Mouse (Mus musculus) heart, postnatal 10 days (tissue): ENCODE measurements around the gene Lypd8. TPM values are rescaled to one million over a fixed set of nuclear protein-coding genes. Genes with fewer than 3 reads are reported as not detected.
A peak's percentile ranks its signal among the peaks of the same experiment; 100 is the strongest.
"Not testable (repeated sequence)": the region's sequence is repeated elsewhere in the genome, so short reads cannot be mapped to it uniquely, and the experiment has no call there.

Experiments used
- DNase-seq, 2 experiments: peaks; one replicate each; pipeline ENCODE4 v3.0.0; 2021
- intact Hi-C: fragments of 180-260 bp; cut with DNase I; formaldehyde crosslinking; loops from one replicate; pipeline ENCODE4 v1.15.1; 2025
- total RNA-seq, 2 experiments: library from RNA; stranded (reverse); gene quantifications; 2 replicates each; pipeline ENCODE4 v1.2.3; 2021

Gene Lypd8
- under 1 TPM in 1 of 2 experiments, not detected in 1; 0.22 TPM for total RNA-seq

GRCm38 (mm10) chr11:58378763-58379278 lies at the start of gene Lypd8:
TSS of gene Lypd8 (plus strand) at chr11:58379043.
- intact Hi-C loops: no loop called here
- no peak for DNase-seq

GRCm38 (mm10) chr11:58329906-58330275 lies 49.0 kb upstream of the Lypd8 start:
- DNase-seq: no peak
- intact Hi-C loops: loop anchor here (2.0 kb wide), 1 partner anchor 27 kb away; no protein-coding TSS in a partner anchor

GRCm38 (mm10) chr11:58330276-58331148 lies 48.3 kb upstream of the Lypd8 start, which contains the start of the genes Zfp672 and Sh3bp5l:
TSS of gene Zfp672 (minus strand) at chr11:58330339.
TSS of gene Sh3bp5l (plus strand) at chr11:58330724.
- intact Hi-C loops: loop anchor here (2.0 kb wide), 1 partner anchor 28 kb away; no protein-coding TSS in a partner anchor
- DNase-seq: peak; percentile 94

- no peak for DNase-seq
- intact Hi-C loops: loop anchor here (2.0 kb wide), 1 partner anchor 28 kb away; no protein-coding TSS in a partner anchor
Measured at GRCm38 (mm10) chr11:58331149-58331495, 47.7 kb upstream of the Lypd8 start.

- no peak for DNase-seq
- intact Hi-C loops: loop anchor here (2.0 kb wide), 1 partner anchor 29 kb away; no protein-coding TSS in a partner anchor
Measured at GRCm38 (mm10) chr11:58331546-58331945, 47.3 kb upstream of the Lypd8 start.

GRCm38 (mm10) chr11:58334746-58335145 lies 44.1 kb upstream of the Lypd8 start:
- DNase-seq: peak; percentile 74 to 80
- intact Hi-C loops: no loop called here

GRCm38 (mm10) chr11:58346745-58347144 lies 32.1 kb upstream of the Lypd8 start:
- no peak for DNase-seq
- intact Hi-C loops: no loop called here

- intact Hi-C loops: no loop called here
- DNase-seq: no peak
Measured at GRCm38 (mm10) chr11:58350628-58351027, 28.2 kb upstream of the Lypd8 start.

GRCm38 (mm10) chr11:58351179-58351578 lies 27.7 kb upstream of the Lypd8 start:
- intact Hi-C loops: no loop called here
- no peak for DNase-seq

GRCm38 (mm10) chr11:58352681-58353548 lies 25.9 kb upstream of the Lypd8 start:
- DNase-seq: no peak
- intact Hi-C loops: no loop called here

- DNase-seq: no peak
- intact Hi-C loops: no loop called here
Measured at GRCm38 (mm10) chr11:58353709-58354108, 25.1 kb upstream of the Lypd8 start.

- DNase-seq: no peak
- intact Hi-C loops: no loop called here
Measured at GRCm38 (mm10) chr11:58354476-58354875, 24.4 kb upstream of the Lypd8 start.

GRCm38 (mm10) chr11:58354927-58355326 lies 23.9 kb upstream of the Lypd8 start:
- no peak for DNase-seq
- intact Hi-C loops: no loop called here

- intact Hi-C loops: no loop called here
- no peak for DNase-seq
Measured at GRCm38 (mm10) chr11:58357042-58357441, 21.8 kb upstream of the Lypd8 start.

GRCm38 (mm10) chr11:58357844-58358534 lies 20.9 kb upstream of the Lypd8 start:
- intact Hi-C loops: no loop called here
- DNase-seq: no peak

- intact Hi-C loops, DNase-seq: not testable (repeated sequence)
Measured at GRCm38 (mm10) chr11:58362562-58362961, 16.3 kb upstream of the Lypd8 start.

GRCm38 (mm10) chr11:58364454-58364853 lies 14.4 kb upstream of the Lypd8 start:
- intact Hi-C loops: no loop called here
- DNase-seq: no peak

GRCm38 (mm10) chr11:58366191-58366590 lies 12.7 kb upstream of the Lypd8 start:
- DNase-seq, intact Hi-C loops: not testable (repeated sequence)

GRCm38 (mm10) chr11:58377273-58377672 lies 1.6 kb upstream of the Lypd8 start:
- intact Hi-C loops: no loop called here
- no peak for DNase-seq

- intact Hi-C loops: no loop called here
- DNase-seq: no peak
Measured at GRCm38 (mm10) chr11:58377686-58378085, 1.2 kb upstream of the Lypd8 start.
